Mouse (Mus musculus) lung, postnatal 10 days (tissue): ENCODE measurements around the gene Trpm8.
A peak's percentile ranks its signal among the peaks of the same experiment; 100 is the strongest.

Experiments used
- DNase-seq: peaks from one replicate; pipeline ENCODE4 v3.0.0; 2021

Gene Trpm8

GRCm38 (mm10) chr1:88366881-88367644 is 89.6 kb downstream of the Trpm8 start:
- no peak for DNase-seq

- peak; percentile 6 for DNase-seq
Observed at GRCm38 (mm10) chr1:88378446-88378845, 101.0 kb downstream of the Trpm8 start.

GRCm38 (mm10) chr1:88391632-88392031 is 114.2 kb downstream of the Trpm8 start:
- DNase-seq = no peak

GRCm38 (mm10) chr1:88393321-88393720 is 115.9 kb downstream of the Trpm8 start:
- DNase-seq = no peak

GRCm38 (mm10) chr1:88403378-88403777 is 125.9 kb downstream of the Trpm8 start:
- no peak for DNase-seq

GRCm38 (mm10) chr1:88406078-88406806 is 128.8 kb downstream of the Trpm8 start:
- no peak for DNase-seq

GRCm38 (mm10) chr1:88406807-88407198 is 129.3 kb downstream of the Trpm8 start, which contains the start of gene Spp2:
Spp2 (plus strand) TSS chr1:88406961.
- DNase-seq = no peak

- no peak for DNase-seq
Observed at GRCm38 (mm10) chr1:88408340-88408739, 130.9 kb downstream of the Trpm8 start.

GRCm38 (mm10) chr1:88412013-88412412 is 134.6 kb downstream of the Trpm8 start:
- no peak for DNase-seq

- DNase-seq = no peak
Observed at GRCm38 (mm10) chr1:88418943-88419342, 141.5 kb downstream of the Trpm8 start.

GRCm38 (mm10) chr1:88422045-88422444 is 144.6 kb downstream of the Trpm8 start:
- no peak for DNase-seq

- no peak for DNase-seq
Observed at GRCm38 (mm10) chr1:88422846-88423395, 145.5 kb downstream of the Trpm8 start.

- peak; percentile 85 for DNase-seq
Observed at GRCm38 (mm10) chr1:88424602-88425252, 147.3 kb downstream of the Trpm8 start.

GRCm38 (mm10) chr1:88427987-88428741 is 150.7 kb downstream of the Trpm8 start:
- peak; percentile 41 for DNase-seq

GRCm38 (mm10) chr1:88429413-88429812 is 152.0 kb downstream of the Trpm8 start:
- DNase-seq = no peak

- no peak for DNase-seq
Observed at GRCm38 (mm10) chr1:88431262-88431661, 153.8 kb downstream of the Trpm8 start.

GRCm38 (mm10) chr1:88432601-88433000 is 155.1 kb downstream of the Trpm8 start:
- DNase-seq = no peak

- no peak for DNase-seq
Observed at GRCm38 (mm10) chr1:88433096-88433883, 155.8 kb downstream of the Trpm8 start.

GRCm38 (mm10) chr1:88434057-88434456 is 156.6 kb downstream of the Trpm8 start:
- DNase-seq = no peak

- peak; percentile 73 for DNase-seq
Observed at GRCm38 (mm10) chr1:88437206-88438126, 160.0 kb downstream of the Trpm8 start.
